Mouse (Mus musculus): ENCODE measurements around the gene Gm12169.

DNA sequence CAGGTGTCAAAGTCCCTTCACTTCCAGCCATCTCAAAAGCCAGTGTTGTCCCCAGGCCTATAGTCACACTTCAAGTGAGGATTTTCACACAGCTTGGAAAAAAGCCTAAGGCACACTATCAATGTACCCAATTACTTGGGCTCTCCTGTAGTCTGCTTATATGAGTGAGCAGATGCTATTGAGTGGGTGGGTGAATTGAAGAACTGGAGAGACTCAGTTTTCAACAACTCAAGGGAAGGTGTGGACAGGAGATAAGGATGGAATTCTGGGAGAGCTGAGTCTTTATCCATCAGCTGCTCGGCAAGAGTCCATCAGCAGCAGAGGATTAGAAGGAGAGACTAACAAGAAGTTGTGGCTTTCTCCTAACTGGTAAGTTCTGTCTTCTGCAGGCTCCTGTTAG lies 47.3 kb downstream of the Gm12169 start, which contains the start of gene BC053393:
- TF ChIP-seq CTCF (IDR thresholded peaks at IDR 0.05; ENCODE audit: extremely low read depth, insufficient read length, insufficient replicate concordance, low read depth, low read length): no peak
- TF ChIP-seq POLR2A (IDR thresholded peaks at IDR 0.05; ENCODE audit: low read depth, low read length): no peak

All from small intestine, adult 2 months (tissue).